Mouse (Mus musculus) heart, adult 2 months (tissue): ENCODE data around the gene Stard8. TPM values are rescaled to one million over a fixed set of nuclear protein-coding genes. Genes with fewer than 3 reads are reported as not detected.

Experiments
- DNase-seq, 2 experiments: peaks; one replicate each; pipeline ENCODE4 v3.0.0; 2021
- H3K27ac ChIP-seq: fragments of 200-600 bp; 2 replicates; pipeline ENCODE4 v1.8.1; 2022
- H3K27me3 ChIP-seq: fragments of 200-500 bp; 2 replicates; pipeline ENCODE4 v1.6.1; 2012; ENCODE audit warnings: mild to moderate bottlenecking, low read length, inconsistent platforms, mixed read lengths; ENCODE audit not compliant: control insufficient read depth, insufficient read depth
- H3K36me3 ChIP-seq: fragments of 200-500 bp; 2 replicates; pipeline ENCODE4 v1.6.1; 2012; ENCODE audit warnings: low read length, inconsistent platforms; ENCODE audit not compliant: control insufficient read depth, insufficient read depth
- H3K4me1 ChIP-seq: fragments of 200-500 bp; 2 replicates; pipeline ENCODE4 v1.6.1; 2011; ENCODE audit warnings: low read length; ENCODE audit not compliant: control insufficient read depth, insufficient read depth
- H3K4me3 ChIP-seq: fragments of 200-600 bp; 2 replicates; pipeline ENCODE4 v1.8.1; 2022
- H3K79me2 ChIP-seq: fragments of 200-500 bp; replicated peaks from 2 replicates; pipeline ENCODE4 v1.6.1; 2012; ENCODE audit warnings: mild to moderate bottlenecking, inconsistent platforms, low read length, moderate library complexity, mixed read lengths; ENCODE audit not compliant: control insufficient read depth, insufficient read depth
- H3K9ac ChIP-seq: fragments of 200-500 bp; 2 replicates; pipeline ENCODE4 v1.6.1; 2012; ENCODE audit warnings: low read depth, mild to moderate bottlenecking, control low read depth, inconsistent platforms, low read length, mixed read lengths
- CTCF ChIP-seq: fragments of 200-600 bp; IDR thresholded peaks from 2 replicates; pipeline ENCODE4 v1.8.1; 2022; ENCODE audit warnings: antibody characterized with exemption, mild to moderate bottlenecking, moderate library complexity
- EP300 ChIP-seq: fragments of 200-500 bp; IDR thresholded peaks from 2 replicates; pipeline ENCODE4 v1.6.1; 2011; ENCODE audit warnings: low read depth, low read length, control low read depth; ENCODE audit not compliant: insufficient read depth
- POLR2A ChIP-seq: fragments of 200-500 bp; IDR thresholded peaks from 2 replicates; pipeline ENCODE4 v1.6.1; 2011; ENCODE audit warnings: mild to moderate bottlenecking, low read depth, low read length, control low read depth; ENCODE audit not compliant: insufficient read depth
- WGBS: fragments of 180-500 bp; shearing (Covaris S2); methylation state at CpG from one replicate; pipeline ENCODE4 v1.1.7; 2018; 5-methylcytosine and 5-hydroxymethylcytosine counted together
- intact Hi-C: fragments of 180-260 bp; cut with DNase I; formaldehyde crosslinking; loops from one replicate; pipeline ENCODE4 v1.15.1; 2025
- polyA plus RNA-seq: library from polyadenylated mRNA; depleted of rRNA; stranded (reverse); fragments of >200 nt; gene quantifications from 2 replicates; pipeline ENCODE4 v1.2.3, GENCODE M21; 2012; rRNA removed
- total RNA-seq, 2 experiments: library from RNA; stranded (reverse); gene quantifications; 2 replicates each; pipeline ENCODE4 v1.2.3; 2021

The Stard8 gene
- total and polyA plus RNA-seq, 3 experiments = 29.2 to 36.2 (median 32.3) TPM

DNA sequence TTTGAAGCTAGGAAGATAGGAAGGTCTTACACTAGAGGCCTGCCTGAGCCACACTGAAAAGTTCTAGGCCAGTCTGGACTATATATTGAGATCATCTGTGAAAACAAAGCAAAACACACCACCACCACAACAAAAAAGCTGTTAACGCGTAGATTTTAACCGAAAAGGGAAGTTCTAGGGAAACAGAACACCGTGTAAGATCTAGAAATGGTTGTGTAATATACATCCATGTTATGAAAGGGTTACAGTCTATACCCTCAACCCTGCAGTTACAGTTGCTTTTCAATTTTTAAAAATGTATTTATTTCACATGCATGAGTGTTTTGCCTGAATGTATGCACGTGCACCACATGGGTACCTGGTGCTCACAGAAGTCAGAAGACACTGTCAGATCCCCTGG lies 116.5 kb downstream of the Stard8 start:
- H3K9ac ChIP-seq = no peak overlapping the region
- H3K27me3 ChIP-seq = no peaks in the 10 kb centered on the region
- intact Hi-C loops = no loop called here
- no peak for DNase-seq
- no peak overlapping the region for H3K4me3 ChIP-seq
- H3K4me1 ChIP-seq = no peaks in the 10 kb centered on the region
- no peaks in the 10 kb centered on the region for H3K36me3 ChIP-seq
- H3K79me2 ChIP-seq = no peaks in the 10 kb centered on the region
- no peak overlapping the region for H3K27ac ChIP-seq
- no peak for TF ChIP-seq POLR2A
- no peak for TF ChIP-seq CTCF
- no peak for TF ChIP-seq EP300
- WGBS = 88% methylated on average over 5 of the region's 5 CpGs

Other genes with a start within 250 kb of the Stard8 start
- gene Ophn1, start 112.2 kb upstream of the Stard8 start, total RNA-seq = 1 to 10 TPM; 5.5 to 6.0 TPM
- gene Ophn1, start 112.2 kb upstream of the Stard8 start, polyA plus RNA-seq = 4.3 and 5.5 TPM in 2 replicates
- gene Yipf6, start 66.9 kb upstream of the Stard8 start, total RNA-seq = 10 to 100 TPM; 17.0 to 20.6 TPM
- gene Yipf6, start 66.9 kb upstream of the Stard8 start, polyA plus RNA-seq = 12.0 and 24.6 TPM in 2 replicates
- gene Efnb1, start 132.9 kb downstream of the Stard8 start, total RNA-seq = 10 to 100 TPM; 20.4 to 21.2 TPM
- 16.0 and 20.6 TPM in 2 replicates for gene Efnb1, start 132.9 kb downstream of the Stard8 start, polyA plus RNA-seq